8 mouse cellular contexts compared by ENCODE assay signal in genomic region chr13:30974247-30974630, GRCm38 (mm10). TPM values are rescaled to one million over a fixed set of nuclear protein-coding genes. Genes with fewer than 3 reads are reported as not detected.
DNase-seq lines count a peak whose midpoint lies in the region; ATAC-seq and TF ChIP-seq lines count a peak whose summit lies in the region.

No protein-coding gene starts in this region.

- H3K4me3 ChIP-seq in heart, embryonic 14.5 days (ENCODE audit: control insufficient read depth in 1 of 2, insufficient read depth in 1 of 2, low read depth in 1 of 2, low read length in 2 of 2): peak overlapping the region; percentile 76 to 97
- H3K4me3 ChIP-seq in MEL (ENCODE audit: control insufficient read depth in 1 of 2, insufficient read depth in 1 of 2, low read depth in 2 of 2, low read length in 2 of 2): peak overlapping the region; percentile 87
- peak overlapping the region; percentile 97 for H3K4me3 ChIP-seq in heart, embryonic 16.5 days (ENCODE audit: low read length)
- peak overlapping the region; percentile 52 for H3K4me3 ChIP-seq in macrophage (ENCODE audit: inconsistent target)

- 15% methylated on average over 5 of the region's 5 CpGs for WGBS in heart, embryonic 14.5 days
- WGBS in heart, embryonic 16.5 days: 21% methylated on average over 5 of the region's 5 CpGs
- WGBS in macrophage (ENCODE audit: missing documents): 27% methylated on average over 5 of the region's 5 CpGs

- ATAC-seq in heart, embryonic 14.5 days (ENCODE audit: insufficient number of reproducible peaks, insufficient read depth, low FRiP score, low read depth): 0 out of 2 replicates have a peak, but pooled peaks have one; percentile 24
- peak; percentile 30; the same call in 1 of the 2 replicates for ATAC-seq in heart, embryonic 16.5 days (replicated peaks; ENCODE audit: extremely low read depth, insufficient read depth, low FRiP score)

- intact Hi-C loops in heart, postnatal 14 days (cut with DNase I): loop anchor here (10.0 kb wide), 1 partner anchor 319 kb away; the partner anchor contains the start of gene Dusp22

- no peak for DNase-seq in heart, postnatal 14 days
- DNase-seq in MEL (ENCODE audit: low read depth, low spot score): no peak
- DNase-seq in gastrocnemius, postnatal 25 days: no peak
- DNase-seq in thymus, postnatal 25 days: no peak
- DNase-seq in layer of hippocampus, adult 9-11 months: no peak

- H3K4me1 ChIP-seq in heart, embryonic 14.5 days (ENCODE audit: control insufficient read depth in 2 of 2, insufficient read depth in 2 of 2, low read length in 2 of 2): peaks cover 0 to 3% of the 10 kb centered on the region in 2 experiments; a peak in 2 of 4 replicates
- H3K4me1 ChIP-seq in MEL (ENCODE audit: control insufficient read depth in 1 of 2, insufficient read depth in 2 of 2, low read length in 2 of 2): peaks cover 10 to 16% of the 10 kb centered on the region in 2 experiments
- H3K4me1 ChIP-seq in heart, embryonic 16.5 days (ENCODE audit: control insufficient read depth, insufficient read depth, low read length): peaks cover 10% of the 10 kb centered on the region

- no peaks in the 10 kb centered on the region for H3K27me3 ChIP-seq in heart, embryonic 14.5 days (ENCODE audit: control insufficient read depth, insufficient read depth, low read length)
- H3K27me3 ChIP-seq in MEL (ENCODE audit: control insufficient read depth in 1 of 2, insufficient read depth in 2 of 2, low read length in 2 of 2): no peaks in the 10 kb centered on the region
- no peaks in the 10 kb centered on the region for H3K27me3 ChIP-seq in heart, embryonic 16.5 days (ENCODE audit: control insufficient read depth, insufficient read depth, low read length)

- no peak overlapping the region; a peak in 1 of 4 replicates for H3K27ac ChIP-seq in heart, embryonic 14.5 days (replicated peaks in 1 of 2; ENCODE audit: control insufficient read depth in 1 of 2, insufficient read depth in 1 of 2, low read depth in 2 of 2, low read length in 2 of 2)
- H3K27ac ChIP-seq in MEL (ENCODE audit: control insufficient read depth, low read depth, low read length) (no peak overlapping the region), macrophage (no peak overlapping the region)
- H3K27ac ChIP-seq in heart, embryonic 16.5 days (ENCODE audit: low read length): no peak overlapping the region

- no peaks in the 10 kb centered on the region for H3K36me3 ChIP-seq in heart, embryonic 14.5 days (ENCODE audit: control insufficient read depth, insufficient read depth, low read length)
- H3K36me3 ChIP-seq in MEL (ENCODE audit: control insufficient read depth in 1 of 2, insufficient read depth in 2 of 2, low read length in 2 of 2) (peaks cover 0 to 25% of the 10 kb centered on the region in 2 experiments; a peak in 2 of 4 replicates), macrophage (ENCODE audit: inconsistent target) (no peaks in the 10 kb centered on the region)
- no peaks in the 10 kb centered on the region for H3K36me3 ChIP-seq in heart, embryonic 16.5 days (ENCODE audit: control insufficient read depth, insufficient read depth)

- TF ChIP-seq POLR2A in MEL (IDR thresholded peaks at IDR 0.05; ENCODE audit: control insufficient read depth in 1 of 2, insufficient read depth in 1 of 2, low read depth in 1 of 2, low read length in 2 of 2, poor library complexity in 1 of 2): no peak

- H3K9ac ChIP-seq in heart, embryonic 14.5 days (ENCODE audit: low read length): peak overlapping the region; percentile 90
- peak overlapping the region; percentile 84 for H3K9ac ChIP-seq in MEL (ENCODE audit: control insufficient read depth, low read depth, low read length, poor library complexity, severe bottlenecking)
- peak overlapping the region; percentile 95 for H3K9ac ChIP-seq in heart, embryonic 16.5 days (ENCODE audit: low read length)

- TF ChIP-seq EP300 in MEL (IDR thresholded peaks at IDR 0.05; ENCODE audit: low read depth in 1 of 2, low read length in 2 of 2): no peak

- H3K79me2 ChIP-seq in MEL (ENCODE audit: control insufficient read depth, insufficient read depth, low read length, poor library complexity) (peaks cover 14% of the 10 kb centered on the region), macrophage (ENCODE audit: inconsistent target) (peaks cover 44% of the 10 kb centered on the region)

- TF ChIP-seq RAD21 in MEL (IDR thresholded peaks at IDR 0.05; ENCODE audit: low read depth, low read length): no peak

- no peaks in the 10 kb centered on the region for H3K9me3 ChIP-seq in heart, embryonic 14.5 days (ENCODE audit: control insufficient read depth, low read length)
- no peaks in the 10 kb centered on the region for H3K9me3 ChIP-seq in MEL (replicated peaks; ENCODE audit: insufficient read depth, low read length)
- no peaks in the 10 kb centered on the region for H3K9me3 ChIP-seq in heart, embryonic 16.5 days (replicated peaks; ENCODE audit: control insufficient read depth, low read length)

- TF ChIP-seq CTCF in MEL (IDR thresholded peaks at IDR 0.05 in 2 of 3, conservative IDR thresholded peaks at IDR 0.05 in 1 of 3; ENCODE audit: control insufficient read depth in 1 of 3, insufficient read depth in 1 of 3, low read depth in 2 of 3, low read length in 3 of 3, poor library complexity in 1 of 3, severe bottlenecking in 1 of 3): no peak

- H3K4me2 ChIP-seq in heart, embryonic 14.5 days (ENCODE audit: low read length): peak overlapping the region; percentile 79
- H3K4me2 ChIP-seq in heart, embryonic 16.5 days (ENCODE audit: low read depth, low read length): peak overlapping the region; percentile 86

TF ChIP-seq in MEL, 35 proteins besides CTCF, POLR2A, EP300 and RAD21:
- TF ChIP-seq GATA1 (IDR thresholded peaks at IDR 0.05; ENCODE audit: low read depth, low read length) (no peak), MYB (IDR thresholded peaks at IDR 0.05; ENCODE audit: low read depth, low read length) (no peak), UBTF (IDR thresholded peaks at IDR 0.05; ENCODE audit: borderline replicate concordance, insufficient read depth, low read depth, low read length) (no peak), JUND (IDR thresholded peaks at IDR 0.05; ENCODE audit: low read depth, low read length) (no peak)
TF ChIP-seq in MEL: peak in this region for 0.

RNA-seq across cellular contexts. Expression of gene Gm5447, which starts 0.2 kb away (rescaled TPM):
- not detected in 2 replicates for polyA plus RNA-seq in heart, embryonic 14.5 days (2014; fragmentation: Nextera tagmentation; extraction: Ambion mirVana)
- not detected for total RNA-seq in heart, postnatal 14 days (2021)
- not detected in 2 replicates for total RNA-seq in MEL (2012; rRNA removed)
- polyA plus RNA-seq in MEL (2012; ENCODE audit: insufficient read depth in 1 of 2, insufficient read length in 2 of 2, low read depth in 1 of 2, low replicate concordance in 2 of 2, missing spikeins in 1 of 2) (not detected), macrophage (2018) (not detected in 3 replicates)
- 0.16 TPM in 1 of 2 replicates, not detected in the other for polyA plus RNA-seq in heart, embryonic 16.5 days (2015; fragmentation: Nextera tagmentation; extraction: Ambion mirVana)
- total RNA-seq in macrophage (2018; cell fraction: chromatin; rRNA removed): under 1 TPM in 2 of 26 experiments, not detected in 24; 0.32 to 0.42 TPM
- not detected for total RNA-seq in macrophage (2018; cell fraction: cytosol; rRNA removed)
- total RNA-seq in macrophage (2018; cell fraction: nucleus; rRNA removed): under 1 TPM in 2 of 26 experiments, not detected in 24; 0.28 to 0.59 TPM
- not detected for total RNA-seq in gastrocnemius, postnatal 25 days (2021)

RNA-seq across cellular contexts. Expression of gene Exoc2, which starts 0.3 kb away (rescaled TPM):
- polyA plus RNA-seq in heart, embryonic 14.5 days (2014; fragmentation: Nextera tagmentation; extraction: Ambion mirVana): 23.9 and 24.6 TPM in 2 replicates
- 10 to 100 TPM; 16.4 to 17.3 TPM for total RNA-seq in heart, postnatal 14 days (2021)
- total RNA-seq in MEL (2012; rRNA removed): 26.0 and 27.0 TPM in 2 replicates
- polyA plus RNA-seq in MEL (2012; ENCODE audit: insufficient read depth in 1 of 2, insufficient read length in 2 of 2, low read depth in 1 of 2, low replicate concordance in 2 of 2, missing spikeins in 1 of 2) (10 to 100 TPM in 1 of 2 experiments, not detected in 1; 22.1 TPM), macrophage (2018) (26.3 to 39.0 TPM (median 30.4 TPM) in 3 replicates)
- 20.9 and 21.8 TPM in 2 replicates for polyA plus RNA-seq in heart, embryonic 16.5 days (2015; fragmentation: Nextera tagmentation; extraction: Ambion mirVana)
- total RNA-seq in macrophage (2018; cell fraction: chromatin; rRNA removed): 100 to 1,000 TPM; 118 to 217 (median 176) TPM
- 10 to 100 TPM; 26.6 to 38.4 (median 32.7) TPM for total RNA-seq in macrophage (2018; cell fraction: cytosol; rRNA removed)
- 100 to 1,000 TPM in 4 of 26 experiments, 10 to 100 TPM in 22; 52.4 to 130 (median 74.6) TPM for total RNA-seq in macrophage (2018; cell fraction: nucleus; rRNA removed)
- 10 to 100 TPM; 11.7 to 12.2 TPM for total RNA-seq in gastrocnemius, postnatal 25 days (2021)

RNA-seq across cellular contexts. Expression of gene Hus1b, which starts 26.7 kb away (rescaled TPM):
- not detected in 2 replicates for polyA plus RNA-seq in heart, embryonic 14.5 days (2014; fragmentation: Nextera tagmentation; extraction: Ambion mirVana)
- under 1 TPM in 1 of 2 experiments, not detected in 1; 0.20 TPM for total RNA-seq in heart, postnatal 14 days (2021)
- 0.19 and 0.26 TPM in 2 replicates for total RNA-seq in MEL (2012; rRNA removed)
- under 1 TPM in 1 of 2 experiments, not detected in 1; 0.08 TPM for polyA plus RNA-seq in MEL (2012; ENCODE audit: insufficient read depth in 1 of 2, insufficient read length in 2 of 2, low read depth in 1 of 2, low replicate concordance in 2 of 2, missing spikeins in 1 of 2)
- not detected in 2 replicates for polyA plus RNA-seq in heart, embryonic 16.5 days (2015; fragmentation: Nextera tagmentation; extraction: Ambion mirVana)
- 10 to 100 TPM in 12 of 26 experiments, 1 to 10 TPM in 14; 2.1 to 15.8 (median 9.7) TPM for total RNA-seq in macrophage (2018; cell fraction: chromatin; rRNA removed)
- under 1 TPM in 10 of 26 experiments, not detected in 16; 0.09 to 0.71 (median 0.21) TPM for total RNA-seq in macrophage (2018; cell fraction: cytosol; rRNA removed)
- 10 to 100 TPM in 2 of 26 experiments, 1 to 10 TPM in 24; 1.9 to 10.4 (median 5.1) TPM for total RNA-seq in macrophage (2018; cell fraction: nucleus; rRNA removed)
- not detected in 3 replicates for polyA plus RNA-seq in macrophage (2018)
- under 1 TPM; 0.38 TPM for total RNA-seq in gastrocnemius, postnatal 25 days (2021)
